Mouse (Mus musculus) neural tube, embryonic 14.5 days (tissue): ENCODE results near the gene Gm49027. TPM values are rescaled to one million over a fixed set of nuclear protein-coding genes. Genes with fewer than 3 reads are reported as not detected.
"Not testable (repeated sequence)": the region's sequence is repeated elsewhere in the genome, so short reads cannot be mapped to it uniquely, and the experiment has no call there.

Experiments used
- ATAC-seq: fragments of 200-750 bp; cut with Nextera tagmentation; 2 replicates; pipeline ENCODE4 v1.8.0; 2017; ENCODE audit warnings: low read depth, mild to moderate bottlenecking, moderate TSS enrichment, moderate library complexity
- H3K27ac ChIP-seq: fragments of 300-500 bp; sonication (generic); 2 replicates; pipeline ENCODE4 v1.5.1; 2014; ENCODE audit warnings: low read depth, mild to moderate bottlenecking, control low read depth, low read length, moderate library complexity, mixed read lengths
- H3K27me3 ChIP-seq: fragments of 300-500 bp; sonication (generic); 2 replicates; pipeline ENCODE4 v1.6.1; 2014; ENCODE audit warnings: low read length; ENCODE audit not compliant: control insufficient read depth, insufficient read depth
- H3K36me3 ChIP-seq: fragments of 300-500 bp; sonication (generic); 2 replicates; pipeline ENCODE4 v1.6.1; 2014; ENCODE audit warnings: low read length, mixed read lengths; ENCODE audit not compliant: control insufficient read depth, insufficient read depth
- H3K4me1 ChIP-seq: fragments of 300-500 bp; sonication (generic); 2 replicates; pipeline ENCODE4 v1.6.1; 2014; ENCODE audit warnings: low read length; ENCODE audit not compliant: control insufficient read depth, insufficient read depth
- H3K4me2 ChIP-seq: fragments of 300-500 bp; sonication (generic); 2 replicates; pipeline ENCODE4 v1.6.1; 2014; ENCODE audit warnings: mild to moderate bottlenecking, low read depth, low read length, control low read depth
- H3K4me3 ChIP-seq: fragments of 300-500 bp; sonication (generic); 2 replicates; pipeline ENCODE4 v1.5.1; 2014; ENCODE audit warnings: low read depth, low read length, control low read depth, mixed read lengths
- H3K9ac ChIP-seq: fragments of 300-500 bp; sonication (generic); replicated peaks from 2 replicates; pipeline ENCODE4 v1.6.1; 2014; ENCODE audit warnings: low read depth, mild to moderate bottlenecking, control low read depth, low read length, mixed read lengths
- H3K9me3 ChIP-seq: fragments of 300-500 bp; sonication (generic); 2 replicates; pipeline ENCODE4 v1.6.1; 2016; ENCODE audit warnings: low read length; ENCODE audit not compliant: control insufficient read depth
- WGBS: fragments of 180-500 bp; shearing (Covaris S2); extraction: QIAGEN DNeasy Blood & Tissue Kit; methylation state at CpG from one replicate; pipeline ENCODE4 v1.1.7; 2014; 5-methylcytosine and 5-hydroxymethylcytosine counted together
- polyA plus RNA-seq: library from polyadenylated mRNA; unstranded; fragments of >200 nt; fragmentation: Nextera tagmentation; extraction: Ambion mirVana; gene quantifications from 2 replicates; pipeline ENCODE4 v1.2.1, GENCODE M21; 2014

The Gm49027 gene
- polyA plus RNA-seq, 1 experiment from 2014 or later = 0.17 TPM

- H3K27ac ChIP-seq, H3K27me3 ChIP-seq, ATAC-seq, H3K4me3 ChIP-seq, H3K36me3 ChIP-seq, H3K9ac ChIP-seq, H3K9me3 ChIP-seq, H3K4me2 ChIP-seq, H3K4me1 ChIP-seq: not testable (repeated sequence)
- WGBS = 85% methylated on average over 3 of the region's 3 CpGs
These were observed 13.9 kb downstream of the Gm49027 start for GRCm38 (mm10) chr5:123511426-123511825.

- Histone ChIP-seq H3K4me2 (peak within 1 kb of the TSS; percentile 72), H3K4me1 (no peaks in the 10 kb centered on the region; the same call in 1 of the 2 replicates), H3K36me3 (no peaks in the 10 kb centered on the region; the same call in 1 of the 2 replicates), H3K9me3 (no peaks in the 10 kb centered on the region), H3K4me3 (no peak within 1 kb of the TSS), H3K9ac (no peak within 1 kb of the TSS), H3K27ac (no peak within 1 kb of the TSS), H3K27me3 (no peaks in the 10 kb centered on the region)
- WGBS = 88% methylated on average over 5 of the region's 5 CpGs
- no peak for ATAC-seq
These were observed 15.1 kb downstream of the Gm49027 start, which contains the start of gene B3gnt4 for GRCm38 (mm10) chr5:123510160-123510559. B3gnt4 (plus strand) TSS chr5:123510460.

DNA sequence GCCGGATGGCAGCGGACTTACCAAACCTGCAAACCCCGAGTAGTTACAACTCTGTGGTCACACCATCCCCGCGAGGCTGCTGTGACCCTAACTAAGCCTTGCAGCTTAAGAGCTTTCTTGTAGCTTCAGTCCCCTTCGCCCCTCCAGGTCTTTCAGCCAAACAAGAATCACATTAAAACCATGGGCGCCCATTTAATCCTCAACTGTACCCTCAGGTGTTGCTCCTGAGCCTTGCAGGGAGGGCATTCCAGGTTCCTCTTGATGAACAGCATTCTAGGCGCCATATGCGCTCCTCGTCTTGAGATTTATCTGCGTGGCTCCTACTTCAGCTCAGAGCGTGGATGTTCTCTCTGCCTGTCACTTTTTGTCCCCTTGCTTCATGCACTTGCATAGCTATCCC lies 16.4 kb downstream of the Gm49027 start:
- no peak for ATAC-seq
- H3K4me3 ChIP-seq = peak overlapping the region; percentile 61
- H3K27ac ChIP-seq = no peak overlapping the region
- H3K9me3 ChIP-seq = no peaks in the 10 kb centered on the region
- peak overlapping the region; percentile 57 for H3K9ac ChIP-seq
- no peaks in the 10 kb centered on the region; the same call in 1 of the 2 replicates for H3K4me1 ChIP-seq
- peak overlapping the region; percentile 72 for H3K4me2 ChIP-seq
- 9% methylated on average over 12 of the region's 12 CpGs for WGBS
- H3K36me3 ChIP-seq = no peaks in the 10 kb centered on the region
- no peaks in the 10 kb centered on the region for H3K27me3 ChIP-seq

GRCm38 (mm10) chr5:123507936-123508723 lies 17.2 kb downstream of the Gm49027 start:
- H3K9ac ChIP-seq = peak overlapping the region; percentile 57
- H3K4me3 ChIP-seq = peak overlapping the region; percentile 61
- WGBS = under 1% methylated on average over 59 of the region's 59 CpGs
- ATAC-seq = peak; percentile 87
- H3K27me3 ChIP-seq = no peaks in the 10 kb centered on the region
- H3K9me3 ChIP-seq = no peaks in the 10 kb centered on the region
- H3K4me2 ChIP-seq = peak overlapping the region; percentile 72
- no peaks in the 10 kb centered on the region; the same call in 1 of the 2 replicates for H3K4me1 ChIP-seq
- no peak overlapping the region for H3K27ac ChIP-seq
- no peaks in the 10 kb centered on the region for H3K36me3 ChIP-seq

DNA sequence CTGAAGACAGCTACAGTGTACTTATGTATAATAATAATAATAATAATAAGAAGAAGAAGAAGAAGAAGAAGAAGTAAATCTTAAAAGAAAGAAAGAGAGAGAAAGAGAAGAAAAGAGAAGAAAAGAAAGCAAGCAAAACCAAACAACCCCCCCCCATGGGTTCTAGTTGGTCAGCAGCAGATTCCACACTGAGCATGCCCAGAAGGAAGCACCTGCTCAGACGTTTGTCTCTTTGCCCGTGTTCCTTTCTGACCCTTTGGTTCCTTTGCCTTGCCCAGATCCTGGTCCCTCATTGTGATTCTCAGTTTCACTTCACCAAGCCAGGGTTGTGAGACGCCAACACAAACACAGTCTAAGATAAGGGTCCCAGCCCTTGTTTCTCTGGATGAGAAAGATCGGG lies 23.3 kb downstream of the Gm49027 start:
- no peak for ATAC-seq
- 87% methylated on average over 4 of the region's 4 CpGs for WGBS
- Histone ChIP-seq H3K4me1 (no peaks in the 10 kb centered on the region; the same call in 1 of the 2 replicates), H3K27ac (no peak overlapping the region), H3K9me3 (no peaks in the 10 kb centered on the region), H3K9ac (no peak overlapping the region), H3K4me2 (no peak overlapping the region), H3K4me3 (no peak overlapping the region), H3K36me3 (no peaks in the 10 kb centered on the region), H3K27me3 (no peaks in the 10 kb centered on the region)

- Histone ChIP-seq H3K27ac (no peak overlapping the region), H3K9ac (no peak overlapping the region), H3K27me3 (no peaks in the 10 kb centered on the region), H3K4me2 (no peak overlapping the region), H3K9me3 (no peaks in the 10 kb centered on the region), H3K4me1 (no peaks in the 10 kb centered on the region; the same call in 1 of the 2 replicates), H3K36me3 (no peaks in the 10 kb centered on the region), H3K4me3 (no peak overlapping the region)
- WGBS = 45% methylated on average over 4 of the region's 4 CpGs
- no peak for ATAC-seq
These were observed 25.6 kb downstream of the Gm49027 start for GRCm38 (mm10) chr5:123499717-123500116.

GRCm38 (mm10) chr5:123489935-123490334 lies 35.4 kb downstream of the Gm49027 start:
- Histone ChIP-seq H3K9ac (no peak overlapping the region), H3K9me3 (no peaks in the 10 kb centered on the region), H3K36me3 (no peaks in the 10 kb centered on the region), H3K4me1 (0 out of 2 replicates have a peak, but pooled peaks cover 5% of the 10 kb centered on the region), H3K4me2 (no peak overlapping the region), H3K27ac (no peak overlapping the region), H3K4me3 (no peak overlapping the region), H3K27me3 (no peaks in the 10 kb centered on the region)
- 69% methylated on average over 9 of the region's 9 CpGs for WGBS
- ATAC-seq = no peak

GRCm38 (mm10) chr5:123489112-123489785 lies 36.0 kb downstream of the Gm49027 start, which contains the start of the genes Lrrc43 and Il31:
Lrrc43 (plus strand) TSS chr5:123489305.
Il31 (minus strand) TSS chr5:123489489.
- peak; percentile 77; the same call in 1 of the 2 replicates for ATAC-seq
- H3K9ac ChIP-seq = 0 out of 2 replicates have a peak within 1 kb of the TSS, but pooled peaks have one; percentile 25

More at GRCm38 (mm10) chr5:123489112-123489785, 36.0 kb downstream of the Gm49027 start, which contains the start of the genes Lrrc43 and Il31:
- no peaks in the 10 kb centered on the region for H3K36me3 ChIP-seq
- peak within 1 kb of the TSS; percentile 14; the same call in 1 of the 2 replicates for H3K4me3 ChIP-seq
- 9% methylated on average over 25 of the region's 25 CpGs for WGBS
- H3K4me2 ChIP-seq = peak within 1 kb of the TSS; percentile 44
- no peak within 1 kb of the TSS for H3K27ac ChIP-seq
- no peaks in the 10 kb centered on the region for H3K27me3 ChIP-seq
- H3K9me3 ChIP-seq = no peaks in the 10 kb centered on the region
- H3K4me1 ChIP-seq = 0 out of 2 replicates have a peak, but pooled peaks cover 5% of the 10 kb centered on the region
